Mouse (Mus musculus) liver, adult 2 months (tissue): ENCODE results near the gene Dcdc2b. TPM values are rescaled to one million over a fixed set of nuclear protein-coding genes. Genes with fewer than 3 reads are reported as not detected.

ENCODE experiments used
- DNase-seq: peaks from one replicate; pipeline ENCODE4 v3.0.0-alpha.2; 2011; ENCODE audit warnings: low read depth, low spot score; ENCODE audit errors: extremely low read depth
- H3K27ac ChIP-seq: fragments of 200-500 bp; replicated peaks from 2 replicates; pipeline ENCODE4 v1.5.1; 2012; ENCODE audit warnings: low read depth, mild to moderate bottlenecking, control low read depth, inconsistent platforms, low read length; ENCODE audit not compliant: insufficient read depth
- H3K27me3 ChIP-seq: fragments of 200-500 bp; 2 replicates; pipeline ENCODE4 v1.6.1; 2012; ENCODE audit warnings: mild to moderate bottlenecking, moderate library complexity, low read length, inconsistent platforms; ENCODE audit not compliant: control insufficient read depth, insufficient read depth
- H3K36me3 ChIP-seq: fragments of 200-500 bp; 2 replicates; pipeline ENCODE4 v1.6.1; 2012; ENCODE audit warnings: low read length, inconsistent platforms; ENCODE audit not compliant: control insufficient read depth, insufficient read depth
- H3K4me1 ChIP-seq: fragments of 200-500 bp; 2 replicates; pipeline ENCODE4 v1.6.1; 2011; ENCODE audit warnings: low read length; ENCODE audit not compliant: control insufficient read depth, insufficient read depth
- H3K4me3 ChIP-seq: fragments of 200-500 bp; 2 replicates; pipeline ENCODE4 v1.5.1; 2011; ENCODE audit warnings: low read depth, mild to moderate bottlenecking, control low read depth, low read length, moderate library complexity; ENCODE audit not compliant: insufficient read depth
- H3K79me2 ChIP-seq: fragments of 200-500 bp; 2 replicates; pipeline ENCODE4 v1.6.1; 2012; ENCODE audit warnings: inconsistent platforms, mild to moderate bottlenecking, low read length, moderate library complexity; ENCODE audit not compliant: control insufficient read depth, insufficient read depth
- H3K9ac ChIP-seq: fragments of 200-500 bp; 2 replicates; pipeline ENCODE4 v1.6.1; 2012; ENCODE audit warnings: low read depth, mild to moderate bottlenecking, control low read depth, inconsistent platforms, low read length
- CTCF ChIP-seq: fragments of 200-500 bp; IDR thresholded peaks from 2 replicates; pipeline ENCODE4 v1.5.1; 2011; ENCODE audit warnings: low read depth, low read length, control low read depth
- POLR2A ChIP-seq: fragments of 200-500 bp; IDR thresholded peaks from 2 replicates; pipeline ENCODE4 v1.6.1; 2011; ENCODE audit warnings: low read length, control low read depth; ENCODE audit not compliant: insufficient read depth; ENCODE audit errors: extremely low read depth
- WGBS: fragments of 180-500 bp; shearing (Covaris S2); methylation state at CpG from one replicate; pipeline ENCODE4 v1.1.7; 2018; 5-methylcytosine and 5-hydroxymethylcytosine counted together
- polyA plus RNA-seq: library from polyadenylated mRNA; depleted of rRNA; stranded (reverse); fragments of >200 nt; gene quantifications from 2 replicates; pipeline ENCODE4 v1.2.3, GENCODE M21; 2012
- total RNA-seq: library from RNA; depleted of rRNA; stranded (reverse); fragments of >200 nt; gene quantifications from 2 replicates; pipeline ENCODE4 v1.2.3, GENCODE M21; 2014

Dcdc2b gene
- total and polyA plus RNA-seq, 2 experiments, result 1.3 to 1.6 TPM

DNA sequence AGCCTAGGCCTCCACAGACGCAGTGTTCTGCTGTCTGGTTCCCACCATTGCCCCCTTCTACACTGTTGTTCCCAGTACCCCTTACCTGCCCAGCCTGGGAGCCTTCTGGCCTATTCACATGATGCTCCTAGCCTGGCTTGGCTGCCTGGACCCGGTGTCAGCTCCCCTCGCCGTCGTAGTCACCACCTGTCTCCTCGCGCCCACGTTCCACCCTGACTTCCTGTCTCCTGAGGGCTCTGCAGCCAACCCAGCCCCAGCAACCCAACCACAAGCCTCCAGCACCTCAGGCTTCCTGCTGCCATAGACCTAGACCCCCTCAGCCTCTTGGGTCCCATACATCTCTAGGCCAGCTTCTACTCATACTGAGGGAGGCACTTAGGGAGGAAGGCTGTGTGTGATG, 40.6 kb downstream of the Dcdc2b start, which contains the start of gene Lck:
Lck (minus strand) TSS at position 212 of the 400 bp plus-strand sequence.
- no peak for DNase-seq
- Histone ChIP-seq H3K79me2 (no peaks in the 10 kb centered on the region), H3K27ac (peak within 1 kb of the TSS; percentile 85), H3K4me3 (no peak within 1 kb of the TSS), H3K27me3 (no peaks in the 10 kb centered on the region), H3K36me3 (no peaks in the 10 kb centered on the region), H3K4me1 (0 out of 2 replicates have a peak, but pooled peaks cover 3% of the 10 kb centered on the region), H3K9ac (peak within 1 kb of the TSS; percentile 30; the same call in 1 of the 2 replicates)
- TF ChIP-seq CTCF, result no peak
- TF ChIP-seq POLR2A, result no peak
- 83% methylated on average over 8 of the region's 8 CpGs for WGBS

- Histone ChIP-seq H3K4me3 (no peak overlapping the region), H3K9ac (peak overlapping the region; percentile 30; the same call in 1 of the 2 replicates), H3K27ac (peak overlapping the region; percentile 85), H3K79me2 (no peaks in the 10 kb centered on the region), H3K27me3 (no peaks in the 10 kb centered on the region), H3K36me3 (no peaks in the 10 kb centered on the region), H3K4me1 (0 out of 2 replicates have a peak, but pooled peaks cover 3% of the 10 kb centered on the region)
- 79% methylated on average over 4 of the region's 4 CpGs for WGBS
- DNase-seq, result no peak
- no peak for TF ChIP-seq CTCF
- TF ChIP-seq POLR2A, result no peak
Observed at GRCm38 (mm10) chr4:129573093-129573370, 41.0 kb downstream of the Dcdc2b start.

- Histone ChIP-seq H3K4me3 (no peak overlapping the region), H3K36me3 (no peaks in the 10 kb centered on the region), H3K79me2 (no peaks in the 10 kb centered on the region), H3K9ac (0 out of 2 replicates have a peak overlapping the region, but pooled peaks have one; percentile 30), H3K27ac (peak overlapping the region; percentile 85), H3K4me1 (0 out of 2 replicates have a peak, but pooled peaks cover 3% of the 10 kb centered on the region), H3K27me3 (no peaks in the 10 kb centered on the region)
- TF ChIP-seq CTCF (no peak), POLR2A (no peak)
- 69% methylated on average over 13 of the region's 13 CpGs for WGBS
- no peak for DNase-seq
Observed at GRCm38 (mm10) chr4:129572236-129573092, 41.6 kb downstream of the Dcdc2b start.

- Histone ChIP-seq H3K79me2 (no peaks in the 10 kb centered on the region), H3K27me3 (no peaks in the 10 kb centered on the region), H3K36me3 (no peaks in the 10 kb centered on the region), H3K4me3 (no peak overlapping the region), H3K27ac (peak overlapping the region; percentile 77), H3K4me1 (0 out of 2 replicates have a peak, but pooled peaks cover 3% of the 10 kb centered on the region), H3K9ac (no peak overlapping the region)
- TF ChIP-seq POLR2A (no peak), CTCF (no peak)
- DNase-seq, result no peak
- WGBS, result 79% methylated on average over 8 of the region's 8 CpGs
Observed at GRCm38 (mm10) chr4:129571551-129572084, 42.4 kb downstream of the Dcdc2b start.

GRCm38 (mm10) chr4:129570028-129570427, 44.0 kb downstream of the Dcdc2b start:
- H3K27ac ChIP-seq, result no peak overlapping the region
- 0 out of 2 replicates have a peak, but pooled peaks cover 3% of the 10 kb centered on the region for H3K4me1 ChIP-seq
- no peaks in the 10 kb centered on the region for H3K36me3 ChIP-seq
- no peak overlapping the region for H3K9ac ChIP-seq
- H3K27me3 ChIP-seq, result no peaks in the 10 kb centered on the region
- H3K79me2 ChIP-seq, result no peaks in the 10 kb centered on the region
- TF ChIP-seq CTCF (no peak), POLR2A (no peak)
- no peak for DNase-seq
- WGBS, result 94% methylated on average over 6 of the region's 6 CpGs
- H3K4me3 ChIP-seq, result no peak overlapping the region
